Mouse (Mus musculus): ENCODE measurements at regions not wholly inside any gene's neighbourhood (a gene's known extent, or its start where the extent isn't known, plus 50 kb on each side); places are given as distances from the start of the nearest gene placed in this dataset.

GRCm38 (mm10) chr4:142410596-142411573 is 171.7 kb upstream of the Kazn start:
- TF ChIP-seq CTCF (IDR thresholded peaks at IDR 0.05; ENCODE audit: low read depth, low read length) (no peak), POLR2A (IDR thresholded peaks at IDR 0.05; ENCODE audit: borderline replicate concordance, low read depth, low read length) (no peak)
